Mouse (Mus musculus): ENCODE data around the gene Clpsl2. TPM values are rescaled to one million over a fixed set of nuclear protein-coding genes. Genes with fewer than 3 reads are reported as not detected.
"Not testable (repeated sequence)": the region's sequence is repeated elsewhere in the genome, so short reads cannot be mapped to it uniquely, and the experiment has no call there.

Clpsl2 gene
- total RNA-seq, 1 experiment from 2014 or later = not detected

GRCm38 (mm10) chr17:28533327-28533726 is 15.9 kb upstream of the Clpsl2 start:
- no peak for ATAC-seq (replicated peaks in 1 of 2; ENCODE audit: insufficient read depth in 1 of 2, low FRiP score in 2 of 2, low TSS enrichment in 1 of 2, low read depth in 1 of 2, poor library complexity in 2 of 2, severe bottlenecking in 2 of 2)

DNA sequence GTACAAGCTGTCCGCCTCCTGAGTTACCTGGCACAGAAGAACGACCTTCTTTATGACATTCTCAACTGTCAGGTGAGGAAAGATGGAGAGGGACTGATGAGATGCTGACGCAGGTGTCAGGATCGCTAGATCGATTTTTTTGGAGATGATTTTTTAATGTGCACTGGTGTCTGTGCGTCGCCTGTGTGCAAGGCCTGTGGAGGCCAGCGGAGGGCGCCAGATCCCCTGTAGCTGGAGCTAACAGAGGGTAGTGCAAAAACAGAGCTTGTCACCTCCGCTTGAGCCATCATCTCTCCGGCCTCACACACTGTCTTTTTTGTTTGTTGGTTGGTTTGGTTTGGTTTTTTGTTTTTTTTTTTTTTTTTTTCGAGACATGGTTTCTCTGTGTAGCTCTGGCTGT is 11.3 kb upstream of the Clpsl2 start:
- no peak for ATAC-seq (replicated peaks in 1 of 2; ENCODE audit: insufficient read depth in 1 of 2, low FRiP score in 2 of 2, low TSS enrichment in 1 of 2, low read depth in 1 of 2, poor library complexity in 2 of 2, severe bottlenecking in 2 of 2)

DNA sequence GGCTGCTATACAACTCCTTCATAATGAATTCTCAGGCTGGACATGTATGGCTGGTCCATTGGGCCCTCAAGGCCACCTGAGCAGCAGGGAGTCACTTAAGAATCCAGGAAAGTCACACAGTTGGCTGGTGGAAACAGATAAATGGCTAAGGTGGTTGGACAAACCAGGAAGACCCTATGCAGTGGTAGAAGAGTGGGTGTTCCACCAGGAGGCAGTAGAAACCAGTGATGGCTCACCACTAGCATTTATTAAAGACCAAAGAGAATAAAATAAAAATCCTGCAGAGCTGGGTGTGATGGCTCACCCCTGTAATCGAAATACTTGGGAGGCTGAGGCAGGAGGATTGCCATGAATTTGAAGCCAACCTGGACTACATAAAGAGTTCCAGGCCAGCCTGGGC is 2.3 kb upstream of the Clpsl2 start:
- no peak for ATAC-seq (replicated peaks in 1 of 2; ENCODE audit: insufficient read depth in 1 of 2, low FRiP score in 2 of 2, low TSS enrichment in 1 of 2, low read depth in 1 of 2, poor library complexity in 2 of 2, severe bottlenecking in 2 of 2)

- ATAC-seq (replicated peaks in 1 of 2; ENCODE audit: insufficient read depth in 1 of 2, low FRiP score in 2 of 2, low TSS enrichment in 1 of 2, low read depth in 1 of 2, poor library complexity in 2 of 2, severe bottlenecking in 2 of 2) = no peak
These were observed 661 bp upstream of the Clpsl2 start for GRCm38 (mm10) chr17:28548550-28548949.

DNA sequence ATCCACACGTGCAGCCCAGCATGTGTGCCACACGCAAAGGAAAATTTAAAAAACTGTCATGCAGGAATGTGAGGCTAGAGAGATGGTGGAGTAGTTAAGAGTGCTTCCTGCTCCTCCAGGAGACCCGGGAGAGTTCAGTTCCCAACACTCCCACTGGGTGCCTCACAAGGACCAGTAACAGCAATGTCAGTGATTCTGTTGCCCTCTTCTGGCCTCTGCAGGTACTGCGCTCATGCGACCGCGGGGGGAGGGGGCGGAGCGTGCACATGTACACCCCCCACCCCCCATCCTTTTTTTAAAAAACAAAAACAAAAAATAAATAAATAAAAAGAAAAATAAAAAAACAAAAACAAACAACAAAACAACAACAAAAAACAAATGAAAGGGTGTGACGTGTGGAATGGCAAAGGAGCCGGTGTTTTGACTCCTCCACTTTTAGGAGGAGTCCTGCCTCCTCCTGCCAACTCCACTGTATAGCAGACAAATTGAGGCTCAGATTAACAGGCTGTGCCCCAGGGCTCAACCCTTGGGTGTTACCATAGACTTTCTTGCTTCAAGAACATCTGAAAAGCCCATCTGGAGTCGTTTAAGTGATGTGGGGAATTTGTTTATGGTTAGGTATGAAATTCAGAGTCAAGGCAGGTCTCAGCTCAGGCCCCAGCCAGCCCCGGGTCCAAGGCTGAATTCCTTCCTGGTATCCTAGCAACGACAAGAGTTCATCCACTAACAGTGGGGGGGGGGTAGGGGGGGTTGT is 4.0 kb downstream of the Clpsl2 start:
- peak; percentile 72 to 75 for ATAC-seq (replicated peaks in 1 of 2; ENCODE audit: insufficient read depth in 1 of 2, low FRiP score in 2 of 2, low TSS enrichment in 1 of 2, low read depth in 1 of 2, poor library complexity in 2 of 2, severe bottlenecking in 2 of 2)

GRCm38 (mm10) chr17:28554021-28554420 is 4.8 kb downstream of the Clpsl2 start:
- ATAC-seq (replicated peaks in 1 of 2; ENCODE audit: insufficient read depth in 1 of 2, low FRiP score in 2 of 2, low TSS enrichment in 1 of 2, low read depth in 1 of 2, poor library complexity in 2 of 2, severe bottlenecking in 2 of 2) = not testable (repeated sequence)

DNA sequence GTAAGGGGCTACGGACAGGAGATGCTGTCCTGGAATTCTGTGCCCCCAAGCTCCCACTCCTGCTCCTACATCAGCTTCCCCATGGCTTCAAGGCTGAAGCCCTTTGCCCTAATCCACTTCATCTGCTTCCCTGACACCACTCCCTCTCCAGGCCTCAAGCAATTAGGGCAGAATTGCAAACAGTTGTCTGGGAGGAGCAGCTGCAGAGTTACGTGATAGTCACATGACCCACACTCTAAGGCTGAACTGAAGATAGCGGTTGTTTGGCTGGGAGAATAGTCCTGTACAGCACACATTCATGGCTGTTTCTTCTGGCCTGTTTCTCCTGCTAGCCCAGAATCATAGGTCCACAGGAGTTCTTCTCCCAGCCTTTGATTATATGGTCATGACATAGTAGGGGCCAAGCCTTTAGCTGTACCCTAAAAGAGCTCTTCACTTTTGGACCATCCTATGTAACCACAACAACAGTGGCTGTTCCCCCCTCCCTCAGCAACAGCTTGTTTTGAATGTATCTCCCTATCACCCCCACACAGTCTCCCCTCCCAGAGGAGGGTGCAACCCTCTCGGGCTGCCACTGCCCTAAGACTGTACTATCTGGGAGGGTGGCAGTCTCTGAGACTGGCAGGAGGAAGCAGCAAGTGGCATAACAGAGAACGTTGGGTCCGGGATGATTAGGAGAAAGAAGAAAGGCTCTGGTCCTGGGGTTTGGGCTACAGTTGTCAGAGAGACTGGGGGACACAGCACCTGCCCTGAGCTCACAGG is 7.6 kb downstream of the Clpsl2 start:
- no peak for ATAC-seq (replicated peaks in 1 of 2; ENCODE audit: insufficient read depth in 1 of 2, low FRiP score in 2 of 2, low TSS enrichment in 1 of 2, low read depth in 1 of 2, poor library complexity in 2 of 2, severe bottlenecking in 2 of 2)

- ATAC-seq (replicated peaks in 1 of 2; ENCODE audit: insufficient read depth in 1 of 2, low FRiP score in 2 of 2, low TSS enrichment in 1 of 2, low read depth in 1 of 2, poor library complexity in 2 of 2, severe bottlenecking in 2 of 2) = no peak
These were observed 8.6 kb downstream of the Clpsl2 start for GRCm38 (mm10) chr17:28557772-28558171.

DNA sequence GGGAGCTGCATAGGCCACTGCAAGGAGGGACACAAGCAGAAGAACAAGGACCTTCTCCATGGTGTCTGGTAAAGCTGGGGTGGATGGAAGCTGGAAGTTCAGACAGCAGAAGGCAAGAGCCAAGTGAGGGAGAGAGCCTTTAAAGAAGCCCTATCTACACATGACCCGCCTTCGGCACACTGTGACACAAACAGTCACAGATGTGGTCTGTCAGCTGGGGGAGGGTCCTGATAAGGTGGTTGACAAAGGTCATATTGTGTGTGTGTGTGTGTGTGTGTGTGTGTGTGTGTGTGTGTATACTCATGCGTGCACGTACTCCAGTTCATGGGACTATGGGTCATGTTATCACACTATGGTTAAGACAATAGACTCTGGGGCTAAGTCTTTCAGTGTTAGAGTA is 11.4 kb downstream of the Clpsl2 start, which contains the start of gene Clps:
Gene Clps, minus strand, starts transcription at position 169 of the 400 bp plus-strand sequence.
- ATAC-seq (replicated peaks in 1 of 2; ENCODE audit: insufficient read depth in 1 of 2, low FRiP score in 2 of 2, low TSS enrichment in 1 of 2, low read depth in 1 of 2, poor library complexity in 2 of 2, severe bottlenecking in 2 of 2) = no peak

- no peak for ATAC-seq (replicated peaks in 1 of 2; ENCODE audit: insufficient read depth in 1 of 2, low FRiP score in 2 of 2, low TSS enrichment in 1 of 2, low read depth in 1 of 2, poor library complexity in 2 of 2, severe bottlenecking in 2 of 2)
These were observed 12.4 kb downstream of the Clpsl2 start for GRCm38 (mm10) chr17:28561613-28562012.

DNA sequence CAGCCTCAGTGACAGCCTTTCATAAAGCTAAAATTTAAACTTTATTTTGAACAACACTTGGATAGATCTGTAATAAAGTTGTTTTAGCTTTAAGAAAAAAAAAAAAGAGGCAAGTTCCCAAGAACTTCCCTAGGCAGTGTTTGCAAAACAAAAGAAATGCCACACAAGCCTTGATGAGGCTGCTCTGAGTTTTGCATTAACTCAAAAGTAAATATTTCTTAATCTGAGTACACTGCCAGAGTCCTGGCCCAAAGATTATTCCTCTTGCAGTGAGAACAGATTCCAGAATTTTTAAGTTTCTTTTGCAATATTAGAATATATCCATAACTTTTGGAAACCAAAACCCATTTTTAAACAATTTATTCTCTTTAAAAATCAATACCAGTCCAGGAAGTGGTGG is 16.0 kb downstream of the Clpsl2 start:
- ATAC-seq (replicated peaks in 1 of 2; ENCODE audit: insufficient read depth in 1 of 2, low FRiP score in 2 of 2, low TSS enrichment in 1 of 2, low read depth in 1 of 2, poor library complexity in 2 of 2, severe bottlenecking in 2 of 2) = no peak

DNA sequence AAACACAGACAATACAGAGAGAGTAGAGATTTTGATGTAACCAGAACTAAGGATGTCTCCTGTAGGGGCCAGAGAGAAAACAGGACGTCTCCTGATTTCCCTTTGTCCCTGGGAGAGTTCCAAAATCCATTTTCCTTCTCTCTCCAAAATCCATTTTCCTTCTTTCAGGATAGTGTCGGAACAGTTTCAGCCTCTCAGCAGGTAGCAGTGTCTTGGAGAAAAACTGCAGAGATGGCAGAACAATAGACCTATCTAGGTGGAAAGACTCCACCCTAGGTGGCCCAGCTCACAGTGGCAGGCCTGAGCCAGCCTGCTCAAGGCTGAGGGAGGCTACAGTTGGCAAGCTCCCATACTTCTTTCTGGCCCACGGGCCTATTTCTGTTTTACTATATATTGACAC is 18.3 kb downstream of the Clpsl2 start:
- no peak for ATAC-seq (replicated peaks in 1 of 2; ENCODE audit: insufficient read depth in 1 of 2, low FRiP score in 2 of 2, low TSS enrichment in 1 of 2, low read depth in 1 of 2, poor library complexity in 2 of 2, severe bottlenecking in 2 of 2)

DNA sequence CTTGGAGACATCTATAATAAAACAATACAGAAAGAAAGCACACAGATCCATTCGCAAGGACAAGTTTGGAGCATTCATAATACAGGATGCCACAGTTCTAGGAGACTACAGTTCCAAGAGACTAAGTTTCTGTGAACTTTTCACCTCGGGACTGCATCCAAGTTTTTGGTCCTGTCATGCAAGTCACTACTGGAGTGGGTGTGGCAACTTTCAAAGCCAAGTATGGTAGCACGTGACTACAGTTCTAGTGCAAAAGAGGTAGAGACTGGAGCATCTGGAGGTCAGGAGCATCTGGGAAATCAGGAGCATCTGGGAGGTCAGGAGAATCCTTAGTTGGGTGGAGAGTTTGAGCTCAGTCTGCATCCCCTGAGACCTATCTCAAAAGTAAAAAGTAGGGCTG is 22.7 kb downstream of the Clpsl2 start:
- no peak for ATAC-seq (replicated peaks in 1 of 2; ENCODE audit: insufficient read depth in 1 of 2, low FRiP score in 2 of 2, low TSS enrichment in 1 of 2, low read depth in 1 of 2, poor library complexity in 2 of 2, severe bottlenecking in 2 of 2)

- no peak for ATAC-seq (replicated peaks in 1 of 2; ENCODE audit: insufficient read depth in 1 of 2, low FRiP score in 2 of 2, low TSS enrichment in 1 of 2, low read depth in 1 of 2, poor library complexity in 2 of 2, severe bottlenecking in 2 of 2)
These were observed 23.3 kb downstream of the Clpsl2 start for GRCm38 (mm10) chr17:28572521-28572920.

DNA sequence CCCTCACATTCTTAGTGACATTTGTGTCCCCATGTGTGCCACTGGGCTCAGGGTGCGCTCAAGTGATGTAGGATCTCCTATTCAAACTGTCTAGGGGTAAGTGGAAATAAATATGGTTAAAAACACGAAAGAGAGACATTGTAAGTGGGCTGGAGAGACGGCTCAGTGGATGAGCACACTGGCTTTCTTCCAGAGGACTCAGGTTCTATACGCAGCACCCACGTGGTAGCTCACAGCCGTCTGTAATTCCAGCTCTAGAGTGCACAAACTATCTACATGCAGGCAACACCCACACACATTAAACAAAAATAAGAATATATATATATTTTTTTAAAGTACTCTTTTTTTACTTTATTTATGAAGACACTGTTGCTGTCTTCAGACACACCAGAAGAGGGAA is 23.7 kb downstream of the Clpsl2 start:
- ATAC-seq (replicated peaks in 1 of 2; ENCODE audit: insufficient read depth in 1 of 2, low FRiP score in 2 of 2, low TSS enrichment in 1 of 2, low read depth in 1 of 2, poor library complexity in 2 of 2, severe bottlenecking in 2 of 2) = no peak

GRCm38 (mm10) chr17:28575244-28576125 is 26.3 kb downstream of the Clpsl2 start, which contains the start of gene Lhfpl5:
Gene Lhfpl5, plus strand, starts transcription at chr17:28575641.
- peak; percentile 46 to 76 for ATAC-seq (replicated peaks in 1 of 2; ENCODE audit: insufficient read depth in 1 of 2, low FRiP score in 2 of 2, low TSS enrichment in 1 of 2, low read depth in 1 of 2, poor library complexity in 2 of 2, severe bottlenecking in 2 of 2)

DNA sequence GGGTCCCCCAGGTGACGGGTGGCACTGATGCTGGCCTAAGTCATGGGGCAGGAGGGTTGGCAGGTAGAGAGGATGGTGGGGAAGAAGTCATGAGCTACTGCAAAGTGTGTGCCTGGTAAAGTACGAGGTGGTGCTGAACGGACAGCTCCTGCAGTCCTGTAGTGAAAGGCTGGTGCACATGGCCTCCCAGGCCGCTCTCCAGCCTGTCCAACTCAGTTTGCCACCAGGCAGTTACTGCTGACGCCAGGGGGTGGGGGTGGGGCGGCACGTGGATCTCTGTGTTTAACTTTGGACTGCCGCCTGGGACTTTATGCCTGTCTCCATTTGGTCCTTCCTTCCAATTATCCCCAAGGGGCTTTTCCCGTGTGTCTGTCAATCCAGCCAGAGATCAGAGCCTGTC is 31.2 kb downstream of the Clpsl2 start:
- peak; percentile 53 to 65 for ATAC-seq (replicated peaks in 1 of 2; ENCODE audit: insufficient read depth in 1 of 2, low FRiP score in 2 of 2, low TSS enrichment in 1 of 2, low read depth in 1 of 2, poor library complexity in 2 of 2, severe bottlenecking in 2 of 2)

DNA sequence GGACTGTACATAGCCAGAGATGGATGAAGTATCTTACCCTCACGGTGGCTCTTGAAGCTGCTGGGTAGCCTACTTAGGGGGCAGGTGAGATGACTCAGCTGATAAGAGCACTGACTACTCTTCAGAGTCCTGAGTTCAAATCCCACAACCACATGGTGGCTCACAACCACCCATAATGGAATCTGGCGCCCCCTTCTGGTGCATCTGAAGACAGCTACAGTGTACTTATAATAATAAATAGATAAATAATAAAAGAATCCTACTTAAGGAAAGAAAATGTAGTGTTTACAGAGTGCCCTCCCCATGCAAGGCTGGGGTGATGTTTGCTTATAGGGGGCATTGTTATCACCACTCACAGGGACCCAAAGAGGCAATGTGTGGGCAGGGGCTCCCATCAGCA is 31.8 kb downstream of the Clpsl2 start:
- no peak for ATAC-seq (replicated peaks in 1 of 2; ENCODE audit: insufficient read depth in 1 of 2, low FRiP score in 2 of 2, low TSS enrichment in 1 of 2, low read depth in 1 of 2, poor library complexity in 2 of 2, severe bottlenecking in 2 of 2)
